Mouse (Mus musculus): ENCODE results near the gene Gm3642. TPM values are rescaled to one million over a fixed set of nuclear protein-coding genes. Genes with fewer than 3 reads are reported as not detected.
"Not testable (repeated sequence)": the region's sequence is repeated elsewhere in the genome, so short reads cannot be mapped to it uniquely, and the experiment has no call there.

Gm3642 gene
- polyA plus RNA-seq (2015; fragmentation: Nextera tagmentation; extraction: Ambion mirVana) = not detected in 2 replicates

DNA sequence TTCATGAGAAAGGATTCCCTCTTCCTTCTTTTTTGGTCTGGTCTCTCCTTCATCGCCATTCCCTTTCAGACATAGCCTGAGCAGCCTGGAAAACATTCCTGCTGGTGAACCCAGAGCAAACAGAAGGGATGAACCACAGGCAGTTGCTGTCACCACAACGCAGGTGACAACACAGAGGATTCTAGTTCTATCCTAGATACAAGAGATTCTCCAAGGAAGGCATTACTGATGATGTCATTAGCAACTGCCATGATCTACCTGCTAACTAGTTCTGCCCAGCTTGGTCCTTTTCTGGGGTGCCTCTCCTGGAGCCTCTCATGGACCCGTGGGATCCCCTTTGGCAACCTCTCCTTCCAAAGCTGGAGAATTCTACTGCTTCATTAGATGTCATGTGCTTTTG, at the start of gene Gm3642:
Gm3642 (minus strand) TSS at position 101 of the 400 bp plus-strand sequence.
- H3K4me2 ChIP-seq; H3K36me3 ChIP-seq (ENCODE audit: poor library complexity, severe bottlenecking); H3K27ac ChIP-seq; H3K9me3 ChIP-seq (replicated peaks); H3K9ac ChIP-seq; ATAC-seq; H3K4me1 ChIP-seq; H3K4me3 ChIP-seq; H3K27me3 ChIP-seq: not testable (repeated sequence)
- no CpG with 5 or more reads among the region's 3 CpGs for WGBS

DNA sequence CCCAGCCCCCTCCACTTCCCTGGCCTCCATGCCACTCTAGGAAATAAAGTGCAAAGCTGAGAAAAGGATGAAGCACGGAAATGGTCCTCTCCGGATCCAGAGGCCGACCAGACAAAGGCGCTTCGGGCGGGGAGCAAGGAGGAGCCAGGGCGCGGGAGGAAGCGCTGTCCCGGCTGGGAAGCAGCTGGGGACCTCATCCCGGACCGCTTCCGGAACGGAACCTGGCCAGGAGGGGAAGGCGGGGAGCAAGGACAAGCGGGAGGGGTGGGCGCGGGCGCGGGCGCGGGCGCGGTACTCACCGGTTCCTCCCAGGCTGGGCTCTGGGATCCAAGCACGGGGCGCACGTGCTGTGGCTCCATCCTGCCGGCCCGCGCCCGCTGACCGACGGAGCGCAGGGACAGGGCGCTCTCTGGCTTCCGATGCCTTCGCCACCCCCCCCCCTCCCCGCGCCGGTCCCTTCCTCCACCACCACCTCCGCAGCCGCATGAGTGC, 49.5 kb upstream of the Gm3642 start, which contains the start of gene Gm3667:
Gm3667 (minus strand) TSS at position 442 of the 492 bp plus-strand sequence.
- ATAC-seq, H3K27ac ChIP-seq: not testable (repeated sequence)
- 1% methylated on average over 23 of the region's 43 CpGs for WGBS

DNA sequence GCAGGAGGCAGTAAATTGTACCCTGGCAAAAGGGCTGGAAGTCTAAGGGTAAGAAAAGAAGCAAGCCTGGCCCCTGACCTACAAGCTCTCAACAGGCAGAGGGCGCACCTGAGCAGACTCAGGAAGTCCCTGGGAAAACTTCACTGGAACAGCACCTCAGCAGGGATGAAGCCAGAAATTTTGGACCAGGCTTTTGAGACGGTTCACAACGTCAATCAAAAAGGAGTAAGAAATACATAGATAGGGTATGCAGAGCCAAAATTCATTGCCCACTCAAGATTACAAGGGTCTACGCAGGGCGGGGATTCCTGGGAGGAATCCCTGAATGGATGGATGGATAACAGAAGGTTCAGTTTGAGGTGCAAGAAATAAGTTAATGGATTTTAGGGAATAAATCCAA, 48.7 kb upstream of the Gm3642 start:
- Histone ChIP-seq H3K4me2 (peak overlapping the region; percentile 60), H3K4me3 (peak overlapping the region; percentile 47)
- 9% methylated on average over 4 of the region's 5 CpGs for WGBS
- H3K4me1 ChIP-seq; H3K27me3 ChIP-seq; H3K27ac ChIP-seq; H3K9me3 ChIP-seq (replicated peaks); H3K9ac ChIP-seq; ATAC-seq; H3K36me3 ChIP-seq (ENCODE audit: poor library complexity, severe bottlenecking): not testable (repeated sequence)

More for the DNA sequence above, 49.5 kb upstream of the Gm3642 start, which contains the start of gene Gm3667:
- not testable (repeated sequence) for H3K4me1 ChIP-seq; H3K27me3 ChIP-seq; H3K36me3 ChIP-seq (ENCODE audit: poor library complexity, severe bottlenecking); H3K9me3 ChIP-seq (replicated peaks)
- Histone ChIP-seq H3K4me3 (peak within 1 kb of the TSS; percentile 47), H3K9ac (peak within 1 kb of the TSS; percentile 62), H3K4me2 (peak within 1 kb of the TSS; percentile 60)

DNA sequence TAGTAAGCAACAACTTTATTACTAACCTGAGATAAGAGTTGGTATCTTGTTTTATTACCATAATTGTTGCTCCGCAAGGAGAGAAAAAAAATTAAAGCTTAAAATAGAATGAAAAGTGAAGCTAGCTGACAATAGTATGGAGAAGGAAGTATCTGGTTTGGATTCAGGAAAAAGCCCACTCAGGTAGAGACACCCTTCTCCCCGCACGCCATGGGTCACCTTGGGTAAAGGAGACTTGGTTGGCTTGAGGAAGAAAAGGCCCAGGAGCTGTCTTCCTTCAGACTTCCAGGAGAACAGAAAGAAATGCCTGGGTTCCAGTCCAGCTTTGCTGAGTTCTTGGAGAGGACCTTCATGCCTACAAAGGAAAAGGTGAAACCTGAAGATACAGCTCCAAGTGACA, 16.8 kb downstream of the Gm3642 start:
- not testable (repeated sequence) for ATAC-seq; H3K27ac ChIP-seq; H3K4me2 ChIP-seq; H3K27me3 ChIP-seq; H3K9me3 ChIP-seq (replicated peaks); H3K4me3 ChIP-seq; H3K9ac ChIP-seq; H3K4me1 ChIP-seq; H3K36me3 ChIP-seq (ENCODE audit: poor library complexity, severe bottlenecking)
- over 99% methylated on average over 3 of the region's 3 CpGs for WGBS

Other genes with a start within 250 kb of the Gm3642 start
- gene Gm3629, start 249.7 kb downstream of the Gm3642 start, polyA plus RNA-seq (2015; fragmentation: Nextera tagmentation; extraction: Ambion mirVana) = 0.36 TPM in 1 of 2 replicates, not detected in the other
- gene Gm3460, start 217.9 kb downstream of the Gm3642 start, polyA plus RNA-seq (2015; fragmentation: Nextera tagmentation; extraction: Ambion mirVana) = not detected in 2 replicates
- not detected in 2 replicates for gene Gm10251, start 156.1 kb downstream of the Gm3642 start, polyA plus RNA-seq (2015; fragmentation: Nextera tagmentation; extraction: Ambion mirVana)
- not detected in 2 replicates for gene Gm8050, start 120.1 kb downstream of the Gm3642 start, polyA plus RNA-seq (2015; fragmentation: Nextera tagmentation; extraction: Ambion mirVana)
- gene Gm3636, start 98.0 kb downstream of the Gm3642 start, polyA plus RNA-seq (2015; fragmentation: Nextera tagmentation; extraction: Ambion mirVana) = 9.1 and 9.5 TPM in 2 replicates
- not detected in 2 replicates for gene Gm8362, start 65.9 kb downstream of the Gm3642 start, polyA plus RNA-seq (2015; fragmentation: Nextera tagmentation; extraction: Ambion mirVana)
- 2.9 and 4.5 TPM in 2 replicates for gene Gm3667, start 49.7 kb upstream of the Gm3642 start, polyA plus RNA-seq (2015; fragmentation: Nextera tagmentation; extraction: Ambion mirVana)
- gene Gm6356, start 133.5 kb upstream of the Gm3642 start, polyA plus RNA-seq (2015; fragmentation: Nextera tagmentation; extraction: Ambion mirVana) = not detected in 2 replicates
- 2.0 and 2.4 TPM in 2 replicates for gene Gm10406, start 187.1 kb upstream of the Gm3642 start, polyA plus RNA-seq (2015; fragmentation: Nextera tagmentation; extraction: Ambion mirVana)
- gene Gm3685, start 204.7 kb upstream of the Gm3642 start, polyA plus RNA-seq (2015; fragmentation: Nextera tagmentation; extraction: Ambion mirVana) = not detected in 2 replicates

Measured in forebrain, embryonic 13.5 days (tissue).